Mouse (Mus musculus): ENCODE results near the gene Kalrn. TPM values are rescaled to one million over a fixed set of nuclear protein-coding genes. Genes with fewer than 3 reads are reported as not detected.

The Kalrn gene
- total RNA-seq, 2 experiments from 2014 or later: 23.0 to 24.1 TPM

DNA sequence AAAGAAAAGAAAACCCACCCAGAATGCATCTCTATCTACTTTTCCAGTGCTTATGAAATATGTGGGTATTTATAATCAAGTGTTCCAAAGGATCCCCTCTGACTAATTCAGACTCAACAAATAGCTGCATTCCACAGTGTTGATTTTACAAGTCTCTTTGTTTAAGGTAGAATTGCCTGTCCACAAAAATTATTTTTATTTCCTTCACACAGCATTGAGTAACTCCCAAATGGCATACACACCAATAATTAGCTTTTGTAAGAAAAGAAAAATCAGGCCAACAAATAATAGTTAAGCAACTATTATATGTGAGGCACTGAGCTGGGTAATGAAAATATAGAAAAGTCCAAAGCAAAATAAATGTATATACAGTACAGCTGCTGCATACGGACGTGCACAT is 12.9 kb downstream of the Kalrn start:
- DNase-seq (ENCODE audit: low spot score in 2 of 2): no peak

DNA sequence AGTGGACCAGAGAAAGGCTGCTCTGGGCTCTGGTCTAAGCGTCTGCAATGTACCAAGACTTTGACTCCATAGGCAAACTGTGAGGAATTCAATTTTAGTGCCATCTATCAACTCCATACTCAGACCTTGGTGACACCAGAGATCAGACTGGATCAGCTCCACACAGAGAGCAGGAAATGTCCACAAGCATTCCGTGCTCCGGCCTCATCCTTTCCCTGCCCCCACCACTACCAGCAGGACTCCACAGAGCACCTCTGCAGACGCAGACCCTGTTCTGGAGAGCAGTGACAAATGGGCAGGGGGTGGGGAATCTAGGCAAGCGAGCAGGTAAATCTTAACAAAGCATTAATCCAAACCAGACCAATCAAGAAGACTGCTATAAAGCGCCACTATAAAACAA is 15.4 kb downstream of the Kalrn start:
- DNase-seq (ENCODE audit: low spot score in 2 of 2): no peak

DNA sequence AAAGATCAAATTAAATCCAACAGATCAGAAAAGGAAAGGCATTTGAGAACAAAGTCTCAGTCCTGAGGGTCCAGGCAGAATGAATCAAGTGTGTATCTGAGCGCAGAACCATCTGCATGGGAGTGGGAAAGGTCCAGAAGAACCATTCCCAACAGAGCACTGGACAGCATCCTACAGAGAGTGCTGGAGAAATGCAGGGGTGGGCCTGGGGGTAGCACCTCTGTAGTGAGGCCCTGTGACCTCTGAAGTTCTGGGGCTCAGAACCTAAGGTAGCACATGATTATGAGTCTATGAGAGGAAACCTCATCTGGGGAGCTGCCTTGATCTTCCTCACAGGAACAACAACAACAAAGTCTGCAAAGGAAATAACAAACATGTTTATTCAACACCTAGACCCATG is 20.6 kb downstream of the Kalrn start:
- no peak for DNase-seq (ENCODE audit: low spot score in 2 of 2)

DNA sequence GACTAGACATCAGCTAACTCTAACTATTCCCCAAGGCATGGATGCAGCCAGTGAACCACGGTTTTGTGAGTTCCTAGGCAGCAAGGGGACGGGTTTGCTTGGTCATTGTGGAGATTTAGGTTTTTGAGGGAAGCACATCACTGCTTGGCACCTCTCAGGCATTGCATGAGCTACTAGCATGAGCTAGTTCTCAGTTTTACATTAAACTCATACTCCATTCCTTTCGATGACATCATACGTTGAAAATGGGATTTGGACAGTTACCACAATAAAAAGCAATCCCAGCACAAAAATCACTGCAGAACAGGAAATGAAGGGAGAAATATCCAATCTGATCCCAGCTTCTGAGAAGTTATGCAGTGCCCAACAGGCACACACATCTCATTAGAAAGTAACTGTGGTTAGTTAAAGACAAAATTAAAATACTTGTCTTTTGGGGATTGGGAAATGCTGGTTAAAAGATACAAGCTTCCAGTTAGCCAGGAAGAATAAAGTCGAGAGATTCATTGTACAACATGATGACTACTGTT is 23.8 kb downstream of the Kalrn start:
- DNase-seq (ENCODE audit: low spot score in 2 of 2): no peak

DNA sequence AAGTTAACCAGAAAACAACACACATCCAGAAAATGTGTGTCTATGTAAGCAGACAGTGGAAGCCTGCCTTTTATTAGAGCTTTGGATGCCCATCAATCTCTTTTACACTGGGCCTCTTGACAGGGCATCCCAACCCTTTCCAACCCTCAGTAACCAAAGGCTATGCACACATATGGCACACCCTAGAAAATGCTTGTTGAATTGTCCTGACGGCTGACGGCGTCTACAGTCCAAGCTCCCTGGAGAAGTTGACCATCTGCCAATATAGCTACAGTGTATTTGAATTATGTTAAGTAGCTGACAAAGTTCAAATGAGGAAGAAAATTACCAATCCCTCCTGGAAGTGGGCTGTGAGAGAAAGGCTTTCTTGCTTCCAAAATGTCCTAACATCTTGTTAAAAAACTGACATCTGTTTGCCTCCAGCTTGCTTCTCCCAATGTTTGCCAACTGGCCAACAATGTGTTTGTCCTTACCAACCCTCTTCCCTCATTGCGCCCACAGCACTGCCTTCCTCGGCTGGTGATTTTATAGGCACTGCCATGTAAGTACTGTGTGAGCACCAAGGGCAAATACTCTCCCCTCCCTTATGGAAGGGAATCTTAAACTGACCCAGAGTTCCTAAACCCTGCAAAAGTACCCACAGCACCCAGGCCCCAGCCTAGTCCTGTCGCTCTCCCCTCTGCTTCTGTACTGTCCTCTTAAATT is 26.4 kb downstream of the Kalrn start:
- DNase-seq (ENCODE audit: low spot score in 2 of 2): no peak

DNA sequence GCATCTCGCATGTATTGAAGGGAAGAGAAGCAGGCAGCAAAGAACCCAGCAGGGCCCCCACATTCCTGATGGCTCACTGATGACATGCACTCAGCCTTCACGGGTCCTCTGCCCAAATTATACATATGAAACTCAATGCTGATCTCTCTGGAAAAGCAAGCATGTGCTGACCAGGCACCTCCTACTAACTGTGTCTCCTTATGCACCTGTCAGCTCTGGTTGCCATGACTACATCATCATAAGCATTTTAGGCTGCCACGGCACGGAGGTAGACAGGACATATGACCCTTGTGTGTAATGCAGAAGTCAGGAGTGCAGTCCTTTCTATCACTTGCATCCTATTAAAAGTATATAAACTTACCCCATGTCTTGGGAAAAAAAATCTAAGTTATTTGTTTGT is 29.6 kb downstream of the Kalrn start:
- DNase-seq (ENCODE audit: low spot score in 2 of 2): no peak

DNA sequence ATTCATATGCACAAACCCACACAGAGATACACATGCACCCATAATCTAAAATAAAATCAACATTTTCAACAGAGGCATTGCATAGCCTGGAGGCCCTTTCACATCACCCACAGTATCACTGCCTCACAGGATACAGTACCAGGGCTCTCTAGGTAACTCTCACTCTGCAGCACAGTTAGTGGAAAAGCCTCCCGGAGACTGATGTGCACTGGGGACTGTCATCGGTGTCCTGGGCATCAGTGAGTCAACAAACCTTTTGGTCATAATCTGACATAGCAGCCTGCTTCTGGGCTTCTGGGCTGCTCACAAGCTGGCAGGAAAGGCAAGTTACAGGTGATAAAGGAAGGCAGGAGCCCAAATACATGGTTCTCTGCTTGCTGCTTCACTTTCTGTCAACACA is 31.0 kb downstream of the Kalrn start:
- no peak for DNase-seq (ENCODE audit: low spot score in 2 of 2)

DNA sequence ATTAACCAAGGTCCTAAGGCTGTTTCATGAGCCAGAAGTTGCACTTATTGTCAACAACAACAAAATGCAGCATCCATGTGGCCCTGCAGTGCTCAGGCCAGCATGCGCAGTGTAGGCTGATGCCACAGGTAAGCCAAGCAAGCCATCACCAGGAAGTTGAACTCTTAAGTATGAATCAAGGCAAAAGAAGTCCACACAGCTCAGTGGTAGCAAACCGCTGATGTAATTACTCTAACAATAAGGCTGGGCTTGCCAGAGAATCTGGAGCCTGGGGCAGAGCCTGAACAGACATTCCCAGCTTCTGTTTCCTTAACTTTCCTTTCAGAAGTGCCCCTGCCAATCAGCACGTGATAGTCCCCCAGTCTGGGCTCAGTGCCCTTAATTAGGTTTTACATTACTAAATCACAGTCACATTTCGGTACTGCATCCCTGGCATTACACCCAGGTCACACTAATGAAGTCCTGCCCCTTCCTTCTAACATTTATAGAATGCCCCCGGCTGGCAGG is 34.6 kb downstream of the Kalrn start:
- no peak for DNase-seq (ENCODE audit: low spot score in 2 of 2)

DNA sequence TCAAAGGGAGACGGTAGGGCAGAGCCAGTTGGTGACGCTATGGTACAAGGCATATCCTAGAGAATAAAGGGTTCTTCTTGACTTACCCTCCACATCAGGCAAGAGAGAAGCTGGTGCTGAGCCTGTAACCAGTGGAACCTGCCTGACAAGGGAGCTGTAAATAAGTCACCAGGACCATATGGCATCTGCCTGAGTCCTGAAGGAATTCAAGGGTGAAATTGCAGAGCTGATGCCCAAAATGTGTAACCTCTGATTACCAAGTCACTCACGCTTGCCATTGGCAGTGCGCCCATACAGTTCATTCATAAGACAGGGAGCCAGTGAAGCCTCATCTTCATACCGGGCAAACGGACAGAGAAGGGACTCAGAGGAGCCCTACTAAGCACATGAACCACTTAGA is 37.0 kb downstream of the Kalrn start:
- no peak for DNase-seq (ENCODE audit: low spot score in 2 of 2)

DNA sequence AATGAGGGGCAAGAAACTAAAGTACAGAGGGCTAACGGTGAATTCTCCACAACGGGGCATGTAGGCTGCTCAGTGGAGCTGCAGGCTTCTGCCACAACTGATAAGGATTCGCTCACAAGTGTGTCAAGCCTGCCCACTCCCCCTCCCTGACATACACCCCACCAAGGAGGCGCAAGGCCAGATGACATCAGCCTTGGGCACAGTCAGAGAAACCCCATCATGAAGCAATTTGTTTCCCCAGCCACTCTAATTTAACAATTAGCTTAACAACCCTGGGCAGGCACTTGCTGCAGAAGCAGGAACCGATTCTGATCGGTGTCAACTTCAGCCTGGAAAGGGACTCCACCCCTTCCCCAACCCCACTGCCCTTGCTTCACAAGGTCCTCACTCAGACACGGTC is 38.2 kb downstream of the Kalrn start:
- DNase-seq (ENCODE audit: low spot score in 2 of 2): peak in 1 of 2 experiments; percentile 22

DNA sequence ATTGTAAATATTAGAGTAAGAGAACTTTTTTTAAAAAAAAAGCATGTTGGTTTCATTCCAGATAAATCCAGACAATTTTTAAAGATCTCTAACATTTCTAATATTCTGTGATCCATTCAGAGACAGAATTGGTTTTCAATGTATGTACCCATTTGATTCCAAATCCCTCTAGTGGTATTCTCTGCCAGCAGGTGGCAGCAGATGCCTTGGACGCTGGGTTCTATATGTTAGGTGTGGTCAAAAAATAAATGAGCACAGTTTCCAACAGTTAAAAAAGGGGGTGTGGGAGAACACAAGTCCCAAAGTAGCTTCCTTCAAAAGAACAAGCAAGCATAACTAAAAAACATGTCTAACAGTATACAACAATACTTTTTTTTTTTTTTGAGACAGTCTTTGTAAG is 41.8 kb downstream of the Kalrn start:
- DNase-seq (ENCODE audit: low spot score in 2 of 2): no peak

DNA sequence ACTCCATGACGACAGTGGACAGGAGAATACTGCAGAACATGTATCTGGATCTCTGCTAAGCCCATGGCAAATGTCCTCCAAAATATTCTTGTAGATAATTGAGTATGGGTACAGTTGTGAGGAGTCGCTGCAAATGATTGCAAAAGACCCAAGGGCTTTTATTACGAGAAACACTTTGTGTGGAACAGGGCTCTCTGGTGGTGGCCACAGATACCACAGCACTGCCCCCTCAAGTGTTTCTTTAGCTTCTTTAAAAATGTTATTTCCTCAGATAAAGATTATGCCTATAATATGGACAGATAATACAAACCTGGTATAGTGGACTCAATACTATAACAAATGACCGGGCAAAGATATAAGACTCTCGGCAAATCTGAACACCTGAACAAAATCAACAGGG is 43.3 kb downstream of the Kalrn start:
- no peak for DNase-seq (ENCODE audit: low spot score in 2 of 2)

DNA sequence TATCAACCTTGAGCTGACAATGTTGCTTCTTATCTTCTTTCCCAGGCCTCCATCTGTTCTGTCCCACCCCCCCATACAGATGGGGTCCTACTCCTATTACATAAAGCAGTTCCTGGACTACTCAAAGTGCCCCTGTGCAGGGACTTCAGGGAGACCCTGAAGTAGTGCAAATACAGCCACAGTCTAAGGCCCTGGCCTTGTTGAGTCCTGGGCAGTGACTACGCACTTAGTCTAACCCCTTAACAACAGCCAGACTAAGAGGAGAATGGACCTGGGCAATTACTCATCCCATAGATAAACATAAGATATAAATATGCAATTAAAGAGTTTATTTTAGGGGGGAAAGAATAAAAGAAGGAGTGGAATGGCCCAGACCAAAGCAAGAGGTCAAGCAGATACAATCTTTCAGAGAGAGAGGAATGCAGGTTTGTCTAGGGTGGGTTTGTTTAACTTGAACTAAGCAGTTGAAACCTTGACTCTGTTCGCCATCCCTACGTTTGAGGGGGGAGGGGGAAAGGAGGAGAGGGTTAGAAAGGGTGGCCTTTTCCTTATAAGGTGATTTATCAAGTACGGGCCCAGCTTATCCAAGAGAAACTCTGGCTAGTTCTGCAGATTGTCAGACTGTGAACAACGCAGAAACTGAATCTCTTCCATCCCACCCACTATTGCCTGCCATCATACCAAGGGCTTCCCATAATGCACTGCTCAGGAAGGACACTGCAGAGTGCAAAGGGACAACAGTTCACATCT is 44.9 kb downstream of the Kalrn start:
- DNase-seq (ENCODE audit: low spot score in 2 of 2): no peak

DNA sequence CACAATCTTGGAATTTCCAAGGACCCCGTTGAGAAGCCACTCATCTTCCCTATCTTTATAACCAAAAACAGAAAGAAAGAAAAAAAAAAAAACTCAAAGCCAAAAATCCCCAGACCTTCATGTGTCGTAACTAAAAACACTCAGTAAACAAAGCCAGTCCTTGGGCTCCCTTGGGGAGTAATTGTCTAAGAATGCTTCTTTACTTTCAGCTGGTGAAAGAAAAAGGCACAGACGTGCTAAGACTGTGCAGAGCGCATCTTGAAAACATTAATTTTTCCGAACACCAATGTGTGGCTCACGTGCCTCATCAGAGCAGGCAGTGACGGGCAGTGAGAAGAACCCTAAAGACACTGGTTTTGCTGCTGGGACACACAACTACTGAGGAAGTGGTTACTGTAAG is 47.0 kb downstream of the Kalrn start:
- no peak for DNase-seq (ENCODE audit: low spot score in 2 of 2)

DNA sequence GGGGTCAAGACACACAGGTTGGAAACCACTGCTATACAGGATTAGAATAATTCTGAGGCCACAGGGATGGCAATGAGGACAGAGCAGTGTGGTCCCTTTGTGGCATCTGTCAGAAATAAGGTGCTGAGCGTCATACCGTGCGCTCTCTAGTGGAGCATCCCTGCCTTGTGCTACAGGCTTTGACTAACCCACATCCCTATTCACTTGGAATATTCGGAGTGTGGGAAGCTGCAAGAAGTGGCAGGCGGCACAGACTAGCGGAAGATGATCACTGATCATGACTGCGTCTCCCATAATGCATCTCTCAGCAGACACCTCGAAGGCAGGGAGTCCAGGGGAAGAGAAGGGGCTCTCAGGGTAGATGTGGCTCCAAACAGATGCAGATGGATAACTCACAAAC is 47.5 kb downstream of the Kalrn start:
- no peak for DNase-seq (ENCODE audit: low spot score in 2 of 2)

DNA sequence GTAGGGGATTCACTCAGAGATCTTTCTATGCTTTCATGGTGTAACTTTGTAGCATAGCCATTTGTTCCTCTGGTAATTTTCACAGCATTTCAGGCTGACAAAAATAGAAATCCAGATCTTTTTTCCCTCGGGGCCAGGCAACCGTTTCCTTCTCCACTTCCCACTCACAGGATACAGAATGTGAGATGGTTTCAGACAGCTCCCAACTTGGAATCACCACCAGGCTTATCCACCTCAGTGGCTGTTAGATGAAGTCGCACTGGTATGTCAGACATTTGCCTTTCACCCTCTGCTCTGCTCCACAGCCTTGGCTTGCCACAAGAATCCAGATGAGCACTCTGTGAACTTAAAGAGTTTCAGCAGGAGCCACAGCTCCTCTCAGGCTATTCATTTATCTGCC is 48.1 kb downstream of the Kalrn start:
- DNase-seq (ENCODE audit: low spot score in 2 of 2): no peak

DNA sequence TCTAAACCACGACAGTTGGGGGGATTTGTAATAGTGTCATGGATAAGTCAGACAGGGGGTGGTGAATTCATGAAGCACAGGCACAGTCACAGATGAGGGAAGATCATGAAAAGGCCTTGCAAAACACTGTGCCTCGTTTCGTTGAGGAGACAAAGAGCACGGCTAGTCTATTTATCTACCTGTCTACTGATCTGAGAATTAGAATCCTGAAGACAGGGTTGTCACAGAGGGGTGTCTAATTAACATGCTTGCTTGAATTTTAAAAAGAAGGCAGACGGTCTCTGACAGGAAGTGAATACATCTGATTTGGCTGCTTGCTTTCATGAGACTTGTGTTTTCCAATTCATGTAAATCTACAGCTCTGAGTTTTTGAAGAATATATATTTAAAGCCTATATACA is 52.3 kb downstream of the Kalrn start:
- DNase-seq (ENCODE audit: low spot score in 2 of 2): no peak

DNA sequence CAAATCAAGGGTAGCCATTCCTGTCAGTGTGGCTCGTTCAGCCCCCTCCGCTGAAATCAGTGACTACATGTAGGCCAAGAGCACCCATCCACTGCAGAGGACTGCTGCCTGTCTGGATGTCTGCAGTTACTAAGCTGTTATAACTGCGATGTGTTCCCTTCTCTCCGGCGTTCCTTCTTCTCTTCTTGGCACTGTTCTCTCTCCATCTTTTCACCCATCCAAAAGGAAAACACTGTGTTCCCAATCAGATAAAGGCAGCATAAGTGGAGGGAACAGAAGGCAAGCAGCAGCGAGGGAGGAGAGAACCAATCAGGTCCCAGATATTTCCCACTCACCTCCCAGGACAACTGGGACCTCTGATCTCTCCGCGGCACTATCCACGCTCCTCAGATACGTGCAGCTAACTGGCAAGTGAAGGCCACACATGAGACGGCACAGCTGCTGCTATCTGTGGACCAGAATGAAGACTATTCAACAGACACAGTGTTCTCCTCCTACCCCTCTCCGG is 56.4 kb downstream of the Kalrn start:
- DNase-seq (ENCODE audit: low spot score in 2 of 2): no peak

DNA sequence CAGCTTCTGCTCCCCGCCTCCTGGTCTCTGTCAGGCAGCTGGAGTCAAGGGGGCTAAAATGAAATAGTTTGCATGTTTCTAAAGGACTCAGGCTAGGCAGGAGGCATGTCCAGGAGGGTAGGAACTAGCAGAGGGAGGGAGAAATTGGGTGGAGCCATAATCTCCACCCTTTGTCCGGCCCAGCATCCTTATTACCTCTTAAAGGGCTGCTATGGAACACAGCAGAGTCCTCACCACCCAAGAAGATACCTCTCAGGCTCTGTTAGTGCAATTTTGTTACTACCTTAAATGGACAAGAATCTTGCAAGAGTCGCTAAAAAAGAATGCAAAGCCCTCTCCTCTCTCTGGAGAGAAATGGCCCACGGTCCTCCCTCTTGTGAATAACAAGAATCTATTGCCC is 57.8 kb downstream of the Kalrn start:
- no peak for DNase-seq (ENCODE audit: low spot score in 2 of 2)

DNA sequence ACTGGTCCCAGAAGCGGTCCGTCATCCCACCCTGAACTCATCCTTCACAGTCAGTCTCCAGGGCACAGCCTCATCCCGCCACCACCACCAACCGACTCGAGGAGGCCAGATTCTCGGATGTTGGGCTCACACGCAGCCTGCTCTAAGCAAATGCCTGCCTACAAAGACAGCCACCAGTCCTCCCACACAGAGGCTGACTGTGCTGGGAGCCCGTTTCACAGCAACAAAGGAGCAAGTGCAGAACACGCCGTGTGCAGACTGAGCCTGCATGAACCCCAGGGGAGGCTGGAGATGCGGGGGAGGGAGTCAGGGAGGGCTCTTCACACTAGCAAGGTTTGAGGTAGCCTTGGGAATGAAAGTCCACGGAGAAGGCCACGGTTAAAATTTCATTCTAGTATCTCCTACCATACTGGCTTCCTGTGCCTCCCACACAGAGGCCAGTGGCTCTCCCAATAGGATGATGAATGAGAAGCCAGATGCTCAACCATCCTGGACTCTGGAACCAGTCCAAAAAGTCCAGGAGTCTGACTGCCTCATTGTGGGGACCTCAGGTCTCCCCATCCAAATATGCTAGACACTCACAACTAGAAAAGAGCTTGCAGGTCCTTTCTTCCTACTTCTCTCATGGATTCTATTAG is 59.3 kb downstream of the Kalrn start:
- no peak for DNase-seq (ENCODE audit: low spot score in 2 of 2)

DNA sequence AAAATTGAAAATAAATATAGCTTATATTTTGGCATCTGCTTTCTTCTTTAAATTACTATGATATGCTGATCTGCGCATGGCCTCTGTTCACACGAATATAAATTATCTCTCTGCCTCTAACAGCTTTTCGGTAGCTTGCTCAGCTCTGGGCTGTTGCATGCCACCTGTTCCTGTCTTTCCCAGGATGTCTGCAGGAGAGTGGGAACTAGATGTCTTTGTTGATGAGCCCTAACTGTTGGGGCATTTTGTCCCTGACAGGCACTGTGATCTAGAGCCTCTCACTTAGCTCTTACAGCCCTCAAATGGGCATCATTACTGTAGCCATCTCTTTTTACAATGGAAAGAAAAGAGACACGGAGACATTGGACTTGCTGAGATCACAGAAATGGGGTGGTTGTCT is 61.0 kb downstream of the Kalrn start:
- DNase-seq (ENCODE audit: low spot score in 2 of 2): no peak

DNA sequence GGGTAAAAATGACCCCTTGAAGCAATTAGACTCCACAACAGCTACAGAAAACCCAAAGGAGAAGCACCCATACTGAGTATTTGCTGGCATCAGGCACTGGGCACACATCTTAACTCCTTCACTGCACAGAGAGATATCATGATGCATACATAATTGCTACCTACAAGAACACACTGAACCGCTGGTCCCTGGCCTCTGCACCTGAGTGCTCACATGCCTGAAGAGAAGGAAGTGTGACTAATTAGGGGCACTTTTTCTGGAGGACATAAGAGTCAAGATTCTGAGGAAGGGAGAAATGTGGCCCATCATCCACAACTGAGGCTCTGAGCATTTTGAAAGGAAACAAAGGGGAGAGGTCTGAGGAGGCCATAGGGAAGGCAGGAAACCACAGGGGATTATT is 65.2 kb downstream of the Kalrn start:
- no peak for DNase-seq (ENCODE audit: low spot score in 2 of 2)
